Mouse (Mus musculus) kidney, embryonic 16.5 days (tissue): ENCODE measurements around the gene Gm49318. TPM values are rescaled to one million over a fixed set of nuclear protein-coding genes. Genes with fewer than 3 reads are reported as not detected.
"Not testable (repeated sequence)": the region's sequence is repeated elsewhere in the genome, so short reads cannot be mapped to it uniquely, and the experiment has no call there.

Experiments used
- ATAC-seq: fragments of 200-750 bp; cut with Nextera tagmentation; 2 replicates; pipeline ENCODE4 v1.8.0; 2017; ENCODE audit warnings: moderate TSS enrichment; ENCODE audit not compliant: low FRiP score, low TSS enrichment
- H3K27ac ChIP-seq: fragments of 300-500 bp; sonication (generic); 2 replicates; pipeline ENCODE4 v1.5.1; 2014; ENCODE audit warnings: low read length
- H3K27me3 ChIP-seq: fragments of 300-500 bp; sonication (generic); 2 replicates; pipeline ENCODE4 v1.6.1; 2014; ENCODE audit warnings: low read length, control low read depth, mixed read lengths; ENCODE audit not compliant: insufficient read depth
- H3K36me3 ChIP-seq: fragments of 300-500 bp; sonication (generic); 2 replicates; pipeline ENCODE4 v1.6.1; 2014; ENCODE audit warnings: low read length, control low read depth, mixed read lengths; ENCODE audit not compliant: insufficient read depth
- H3K4me1 ChIP-seq: fragments of 300-500 bp; sonication (generic); 2 replicates; pipeline ENCODE4 v1.6.1; 2014; ENCODE audit warnings: low read length, control low read depth, mixed read lengths; ENCODE audit not compliant: insufficient read depth
- H3K4me2 ChIP-seq: fragments of 300-500 bp; sonication (generic); replicated peaks from 2 replicates; pipeline ENCODE4 v1.6.1; 2014; ENCODE audit warnings: low read depth, low read length
- H3K4me3 ChIP-seq: fragments of 300-500 bp; sonication (generic); 2 replicates; pipeline ENCODE4 v1.5.1; 2014; ENCODE audit warnings: mild to moderate bottlenecking, low read length
- H3K9ac ChIP-seq: fragments of 300-500 bp; sonication (generic); replicated peaks from 2 replicates; pipeline ENCODE4 v1.6.1; 2014; ENCODE audit warnings: low read length
- H3K9me3 ChIP-seq: fragments of 300-500 bp; sonication (generic); 2 replicates; pipeline ENCODE4 v1.6.1; 2016; ENCODE audit warnings: low read length, control low read depth
- WGBS: fragments of 180-500 bp; shearing (Covaris S2); extraction: QIAGEN DNeasy Blood & Tissue Kit; methylation state at CpG from one replicate; pipeline ENCODE4 v1.1.7; 2014; 5-methylcytosine and 5-hydroxymethylcytosine counted together
- polyA plus RNA-seq: library from polyadenylated mRNA; unstranded; fragments of >200 nt; fragmentation: Nextera tagmentation; extraction: Ambion mirVana; gene quantifications from 2 replicates; pipeline ENCODE4 v1.2.1, GENCODE M21; 2015

The Gm49318 gene
- polyA plus RNA-seq, 1 experiment from 2014 or later = not detected

DNA sequence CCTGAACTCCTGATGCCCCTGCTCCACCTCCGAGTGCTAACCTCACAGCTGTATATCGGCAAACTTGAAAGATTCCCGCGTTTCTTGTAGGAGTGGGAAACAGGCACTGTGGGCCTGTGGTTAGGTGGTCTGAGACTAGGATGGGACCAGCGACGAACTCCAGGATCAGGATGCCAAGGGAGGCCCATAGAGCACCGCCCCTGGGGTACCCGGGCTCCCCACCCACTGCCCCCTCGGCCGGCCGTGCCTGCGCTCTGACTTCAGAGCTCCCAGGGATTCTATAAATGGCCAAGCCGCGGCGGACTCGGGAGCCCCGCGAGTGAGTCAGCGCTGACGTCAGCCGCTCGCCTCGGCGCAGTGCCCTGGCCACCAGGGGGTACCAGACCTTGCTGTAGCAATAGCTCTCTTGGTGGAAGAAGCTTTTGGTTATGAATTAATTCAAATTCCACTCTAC, 24.8 kb upstream of the Gm49318 start:
- 1% methylated on average over 24 of the region's 24 CpGs for WGBS
- H3K36me3 ChIP-seq = no peaks in the 10 kb centered on the region
- peak overlapping the region; percentile 33 for H3K4me3 ChIP-seq
- H3K9me3 ChIP-seq = no peaks in the 10 kb centered on the region
- H3K27me3 ChIP-seq = peaks cover 21% of the 10 kb centered on the region
- peak; percentile 69; the same call in 1 of the 2 replicates for ATAC-seq
- H3K27ac ChIP-seq = no peak overlapping the region
- H3K9ac ChIP-seq = peak overlapping the region; percentile 29
- peak overlapping the region; percentile 55 for H3K4me2 ChIP-seq
- H3K4me1 ChIP-seq = no peaks in the 10 kb centered on the region

DNA sequence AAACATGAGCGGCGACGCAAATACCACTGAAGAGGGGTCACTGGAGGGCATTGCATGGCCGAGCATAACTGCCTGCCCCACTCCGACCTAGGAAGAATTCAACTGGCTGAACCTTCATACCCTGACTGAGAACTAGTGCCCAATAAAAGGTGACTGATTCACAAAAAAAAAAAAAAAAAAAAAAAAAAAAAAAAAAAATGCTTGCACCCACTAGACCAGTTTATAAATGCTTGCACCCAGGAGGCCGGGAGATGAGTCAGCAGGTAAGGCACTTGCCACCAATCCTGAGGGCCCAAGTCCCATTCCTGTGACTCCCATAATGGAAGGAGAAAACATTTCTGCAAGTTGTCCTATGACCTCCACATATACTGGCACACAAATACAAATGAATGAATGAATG, 21.7 kb upstream of the Gm49318 start:
- H3K27me3 ChIP-seq = no peaks in the 10 kb centered on the region
- 90% methylated on average over 6 of the region's 6 CpGs for WGBS
- H3K27ac ChIP-seq = no peak overlapping the region

DNA sequence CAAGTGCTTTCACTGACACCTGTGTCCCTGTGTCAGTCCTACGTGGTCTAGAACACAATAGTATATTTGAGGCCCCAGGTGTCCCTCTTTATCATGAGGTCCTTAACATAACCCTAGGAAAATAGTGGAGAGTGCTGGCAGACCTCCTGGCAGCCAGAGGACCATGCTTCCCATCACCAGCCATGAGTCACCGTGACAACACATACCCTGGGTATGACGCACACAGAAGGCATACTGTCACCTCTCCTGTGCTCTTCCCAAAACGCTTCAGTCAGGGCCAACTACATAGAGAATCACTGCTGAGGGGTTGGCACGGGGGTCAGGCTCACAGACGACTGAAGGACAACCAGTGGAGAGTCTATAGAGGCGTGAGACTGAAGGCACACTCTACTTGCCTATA, 18.9 kb upstream of the Gm49318 start:
- Histone ChIP-seq H3K4me3 (no peak overlapping the region), H3K9me3 (no peaks in the 10 kb centered on the region), H3K27me3 (no peaks in the 10 kb centered on the region), H3K36me3 (no peaks in the 10 kb centered on the region), H3K9ac (no peak overlapping the region), H3K4me2 (no peak overlapping the region), H3K27ac (no peak overlapping the region), H3K4me1 (peaks cover 6% of the 10 kb centered on the region)
- 90% methylated on average over 7 of the region's 7 CpGs for WGBS
- no peak for ATAC-seq

More for the DNA sequence above, 21.7 kb upstream of the Gm49318 start:
- H3K9me3 ChIP-seq = no peaks in the 10 kb centered on the region
- H3K4me3 ChIP-seq = no peak overlapping the region
- no peaks in the 10 kb centered on the region for H3K4me1 ChIP-seq
- H3K4me2 ChIP-seq = no peak overlapping the region
- no peak overlapping the region for H3K9ac ChIP-seq
- no peak for ATAC-seq
- no peaks in the 10 kb centered on the region for H3K36me3 ChIP-seq

DNA sequence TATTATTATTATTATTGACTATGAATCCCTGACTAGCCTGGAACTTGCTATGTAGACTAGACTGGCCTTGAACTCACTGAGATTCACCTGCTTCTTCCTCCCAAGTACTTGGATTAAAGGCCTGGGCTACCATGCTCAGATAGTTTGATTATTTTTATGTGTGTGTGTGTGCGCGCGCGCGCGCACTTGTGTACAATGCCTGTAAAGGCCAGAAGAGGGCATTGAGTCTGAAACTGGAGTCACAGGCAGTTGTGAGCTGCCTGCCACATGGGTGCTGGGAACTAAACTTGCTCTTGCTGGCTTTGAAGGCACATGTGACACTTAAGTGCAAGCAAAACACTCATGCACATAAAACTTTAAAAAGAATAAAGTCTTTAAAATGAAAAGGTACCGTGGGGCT, 18.2 kb upstream of the Gm49318 start:
- Histone ChIP-seq H3K9me3 (no peaks in the 10 kb centered on the region), H3K27ac (no peak overlapping the region), H3K4me1 (peaks cover 11% of the 10 kb centered on the region), H3K4me3 (no peak overlapping the region), H3K4me2 (no peak overlapping the region), H3K27me3 (no peaks in the 10 kb centered on the region), H3K9ac (no peak overlapping the region), H3K36me3 (no peaks in the 10 kb centered on the region)
- no peak for ATAC-seq
- WGBS = 97% methylated on average over 7 of the region's 7 CpGs

DNA sequence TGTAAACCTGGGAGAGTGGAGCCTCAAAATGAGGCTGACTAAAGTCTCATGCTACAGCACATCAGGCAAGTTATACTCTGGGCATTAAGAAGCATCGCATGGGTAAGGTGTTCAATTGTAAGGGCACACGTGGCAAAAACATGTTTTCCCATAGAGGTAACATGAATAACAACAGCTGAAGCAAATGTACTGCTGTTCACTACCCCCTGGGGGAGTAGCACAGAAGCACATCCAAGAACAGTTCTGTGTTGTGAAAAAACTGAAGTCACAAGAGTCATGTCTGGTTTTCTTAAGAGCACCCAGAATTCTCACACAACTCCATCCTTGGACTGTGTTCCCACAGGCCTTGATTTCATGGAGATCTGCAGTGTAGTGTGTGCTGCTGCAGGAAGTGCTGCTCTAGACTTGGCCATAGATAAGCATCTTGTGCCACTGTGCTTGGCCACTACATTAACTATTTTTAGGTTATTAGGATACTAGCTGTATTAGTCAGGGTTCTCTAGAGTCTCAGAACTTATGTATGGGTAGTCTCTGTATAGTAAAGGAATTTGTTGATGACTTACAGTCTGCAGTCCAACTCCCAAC, 16.1 kb upstream of the Gm49318 start:
- Histone ChIP-seq H3K4me2 (no peak overlapping the region), H3K9ac (no peak overlapping the region), H3K9me3 (no peaks in the 10 kb centered on the region), H3K27ac (no peak overlapping the region), H3K36me3 (no peaks in the 10 kb centered on the region), H3K4me3 (no peak overlapping the region), H3K4me1 (peaks cover 17% of the 10 kb centered on the region), H3K27me3 (no peaks in the 10 kb centered on the region)
- WGBS = 90% methylated on average over 2 of the region's 2 CpGs
- no peak for ATAC-seq

DNA sequence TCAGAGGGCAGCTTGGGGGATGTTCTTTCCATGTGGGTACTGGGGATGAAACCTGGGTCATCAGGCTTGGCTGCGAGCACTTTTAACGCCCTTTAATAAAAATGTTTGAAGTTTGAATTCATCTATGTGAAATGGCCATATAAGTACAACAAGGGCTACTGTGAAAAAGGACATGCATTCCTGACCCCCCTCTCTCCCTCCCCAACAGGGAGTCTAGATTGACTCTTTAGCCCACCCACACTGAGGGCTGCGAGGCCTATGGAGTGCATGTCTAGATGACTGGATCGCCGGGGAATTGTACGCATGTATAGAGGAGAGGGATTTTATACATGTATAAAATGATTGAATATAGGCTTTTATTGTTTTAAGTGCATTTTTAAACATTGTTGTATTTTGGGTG, 15.0 kb upstream of the Gm49318 start:
- H3K27ac ChIP-seq = peak overlapping the region; percentile 75
- H3K4me1 ChIP-seq = peaks cover 17% of the 10 kb centered on the region
- H3K9ac ChIP-seq = peak overlapping the region; percentile 82
- peak overlapping the region; percentile 89 for H3K4me3 ChIP-seq
- H3K4me2 ChIP-seq = peak overlapping the region; percentile 74
- no peaks in the 10 kb centered on the region for H3K9me3 ChIP-seq
- 0 out of 2 replicates have a peak, but pooled peaks have one; percentile 5 for ATAC-seq
- no peaks in the 10 kb centered on the region for H3K36me3 ChIP-seq
- 54% methylated on average over 6 of the region's 6 CpGs for WGBS
- H3K27me3 ChIP-seq = no peaks in the 10 kb centered on the region

DNA sequence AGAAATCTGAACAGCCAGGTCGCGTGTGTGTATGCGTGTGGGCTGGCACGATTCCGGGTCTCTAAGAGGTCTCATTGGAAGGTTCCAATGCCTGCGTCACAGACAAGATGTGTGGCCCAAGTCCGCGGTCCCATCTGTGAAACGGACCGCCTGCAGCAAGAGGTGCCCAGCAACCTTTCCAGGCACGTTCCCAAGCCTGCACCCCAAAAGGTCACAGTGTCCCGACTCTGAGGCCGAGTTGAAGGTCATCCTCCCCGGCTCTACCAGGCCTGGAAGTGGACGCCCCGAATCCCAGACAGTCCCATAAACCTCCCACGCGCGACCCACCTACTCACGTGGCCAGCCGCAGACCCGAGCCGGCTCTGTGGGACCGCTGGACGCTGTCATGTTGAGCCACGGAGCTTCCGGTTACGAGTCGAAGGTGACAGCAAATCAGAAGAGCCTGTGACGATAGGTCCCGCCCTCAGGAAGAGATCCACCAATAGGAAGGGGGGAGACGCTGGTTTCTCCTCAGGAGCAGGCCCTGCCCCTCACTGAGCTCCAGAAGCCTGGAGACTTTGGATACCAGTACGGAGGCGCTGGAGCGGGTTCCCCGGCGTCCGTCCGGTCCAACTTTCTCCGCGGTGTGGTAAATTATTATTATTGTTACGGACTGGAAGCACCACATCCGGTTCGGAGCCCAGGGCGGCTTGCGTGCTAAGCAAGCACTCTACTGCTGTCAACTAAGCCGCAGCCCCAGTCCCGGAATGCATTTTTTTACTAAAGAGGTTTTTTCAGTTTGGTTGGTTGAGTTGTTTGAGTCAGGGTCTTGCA, 14.2 kb upstream of the Gm49318 start, which contains the start of gene Ecsit:
TSS of gene Ecsit (minus strand) at position 417 of the 813 bp plus-strand sequence.
- H3K9me3 ChIP-seq = no peaks in the 10 kb centered on the region
- H3K27ac ChIP-seq = peak within 1 kb of the TSS; percentile 75
- H3K27me3 ChIP-seq = no peaks in the 10 kb centered on the region
- peaks cover 17% of the 10 kb centered on the region for H3K4me1 ChIP-seq
- no peaks in the 10 kb centered on the region for H3K36me3 ChIP-seq
- H3K9ac ChIP-seq = peak within 1 kb of the TSS; percentile 82
- H3K4me2 ChIP-seq = peak within 1 kb of the TSS; percentile 74
- peak; percentile 99 for ATAC-seq
- peak within 1 kb of the TSS; percentile 89 for H3K4me3 ChIP-seq
- WGBS = under 1% methylated on average over 48 of the region's 48 CpGs

DNA sequence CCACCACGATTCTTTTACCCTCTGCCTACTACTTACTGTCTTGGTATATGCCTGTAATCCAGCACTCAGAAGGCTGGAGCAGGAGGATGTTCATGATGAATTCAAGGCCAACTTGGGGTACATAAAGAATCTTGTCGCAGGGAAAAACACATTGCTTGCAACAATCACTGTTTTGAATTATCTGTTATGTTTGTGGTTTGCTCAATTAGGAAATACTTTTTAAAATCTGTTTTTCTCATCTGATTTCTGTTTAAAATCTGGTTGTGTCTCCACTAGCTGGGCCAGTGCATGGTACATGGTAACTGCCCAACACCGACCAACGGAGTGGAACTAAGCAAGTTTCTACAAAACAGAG, 13.6 kb upstream of the Gm49318 start:
- 23% methylated on average over 4 of the region's 4 CpGs for WGBS
- no peaks in the 10 kb centered on the region for H3K9me3 ChIP-seq
- H3K9ac ChIP-seq = peak overlapping the region; percentile 82
- H3K36me3 ChIP-seq = no peaks in the 10 kb centered on the region
- H3K27ac ChIP-seq = peak overlapping the region; percentile 75; the same call in 1 of the 2 replicates
- peak overlapping the region; percentile 89 for H3K4me3 ChIP-seq
- H3K4me2 ChIP-seq = peak overlapping the region; percentile 74
- H3K27me3 ChIP-seq = no peaks in the 10 kb centered on the region
- peaks cover 17% of the 10 kb centered on the region for H3K4me1 ChIP-seq
- ATAC-seq = no peak

DNA sequence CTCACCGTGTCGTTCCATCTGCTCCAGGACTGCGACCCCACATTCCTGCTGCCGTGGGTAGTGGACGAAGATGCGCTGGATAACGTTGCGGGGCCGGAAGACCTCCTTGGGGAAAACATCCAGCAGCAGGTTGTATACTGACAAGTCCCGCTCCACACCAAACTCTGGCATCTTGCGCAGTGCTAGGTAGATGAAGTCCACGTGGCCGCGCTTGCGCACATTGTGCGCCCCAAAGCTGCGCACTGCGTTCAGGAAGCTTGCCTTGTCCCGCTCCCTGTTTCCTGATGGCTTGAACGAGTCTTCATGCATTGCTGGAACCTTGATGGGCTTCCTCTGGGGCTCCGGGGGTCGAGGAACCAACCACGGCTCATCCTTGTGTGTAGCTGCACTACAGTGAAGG, 5.2 kb upstream of the Gm49318 start:
- Histone ChIP-seq H3K4me1 (no peaks in the 10 kb centered on the region; the same call in 1 of the 2 replicates), H3K36me3 (0 out of 2 replicates have a peak, but pooled peaks cover 17% of the 10 kb centered on the region), H3K9ac (no peak overlapping the region), H3K27me3 (no peaks in the 10 kb centered on the region), H3K4me3 (no peak overlapping the region), H3K4me2 (no peak overlapping the region), H3K9me3 (no peaks in the 10 kb centered on the region), H3K27ac (no peak overlapping the region)
- ATAC-seq = no peak
- 90% methylated on average over 23 of the region's 23 CpGs for WGBS

DNA sequence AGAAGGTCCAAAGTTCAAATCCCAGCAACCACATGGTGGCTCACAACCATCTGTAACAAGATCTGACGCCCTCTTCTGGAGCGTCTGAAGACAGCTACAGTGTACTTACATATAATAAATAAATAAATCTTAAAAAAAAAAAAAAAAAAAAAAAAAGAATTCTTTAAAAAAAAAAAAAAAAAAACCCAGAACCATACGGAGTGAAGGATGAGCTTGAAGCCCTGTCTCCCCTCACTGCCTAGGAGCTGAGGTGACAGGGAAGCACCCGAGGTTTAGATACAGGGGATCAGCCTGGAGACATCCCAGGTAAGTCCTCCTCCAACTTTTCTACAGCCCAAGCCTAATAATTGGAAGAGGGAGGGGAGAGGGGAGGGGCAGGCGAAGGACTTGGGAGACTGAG, 4.7 kb upstream of the Gm49318 start:
- not testable (repeated sequence) for H3K4me1 ChIP-seq, H3K4me2 ChIP-seq, H3K27me3 ChIP-seq, H3K9ac ChIP-seq, ATAC-seq, H3K27ac ChIP-seq, H3K4me3 ChIP-seq, H3K9me3 ChIP-seq
- 62% methylated on average over 5 of the region's 5 CpGs for WGBS
- H3K36me3 ChIP-seq = 0 out of 2 replicates have a peak, but pooled peaks cover 17% of the 10 kb centered on the region
